Mouse (Mus musculus) forelimb bud, embryonic 11.5 days (tissue): Measurements from ENCODE around the gene Ric3.

Source experiments
- DNase-seq: peaks from one replicate; pipeline ENCODE4 v3.0.0-alpha.2; 2012; ENCODE audit warnings: low read depth, low spot score

The Ric3 gene

GRCm38 (mm10) chr7:109000315-109000954 is 82.7 kb downstream of the Ric3 start:
- DNase-seq, result peak; percentile 49

GRCm38 (mm10) chr7:108996156-108996555 is 87.0 kb downstream of the Ric3 start:
- no peak for DNase-seq

- DNase-seq, result no peak
These were observed 89.2 kb downstream of the Ric3 start for GRCm38 (mm10) chr7:108993881-108994291.

GRCm38 (mm10) chr7:108993230-108993629 is 89.9 kb downstream of the Ric3 start:
- no peak for DNase-seq

- no peak for DNase-seq
These were observed 91.9 kb downstream of the Ric3 start for GRCm38 (mm10) chr7:108991207-108991606.

GRCm38 (mm10) chr7:108985934-108986708 is 97.0 kb downstream of the Ric3 start:
- DNase-seq, result no peak
